Mouse (Mus musculus) heart, embryonic 10.5 days (tissue): Measurements from ENCODE around the gene Cacnb3. TPM values are rescaled to one million over a fixed set of nuclear protein-coding genes. Genes with fewer than 3 reads are reported as not detected.

Experiments
- DNase-seq: peaks from one replicate; pipeline ENCODE4 v3.0.0-alpha.2; 2017; ENCODE audit warnings: low spot score
- H3K27ac ChIP-seq: fragments of 300-500 bp; sonication (generic); 2 replicates; pipeline ENCODE4 v1.5.1; 2016; ENCODE audit warnings: mild to moderate bottlenecking
- H3K27me3 ChIP-seq: fragments of 300-500 bp; sonication (generic); 2 replicates; pipeline ENCODE4 v1.6.1; 2016; ENCODE audit warnings: mild to moderate bottlenecking; ENCODE audit not compliant: poor library complexity, insufficient read depth, severe bottlenecking
- H3K36me3 ChIP-seq: fragments of 300-500 bp; sonication (generic); 2 replicates; pipeline ENCODE4 v1.6.1; 2016; ENCODE audit warnings: mild to moderate bottlenecking, moderate library complexity
- H3K4me1 ChIP-seq: fragments of 300-500 bp; sonication (generic); 2 replicates; pipeline ENCODE4 v1.6.1; 2016; ENCODE audit warnings: mild to moderate bottlenecking
- H3K4me3 ChIP-seq: fragments of 300-500 bp; sonication (generic); 2 replicates; pipeline ENCODE4 v1.5.1; 2016; ENCODE audit warnings: mild to moderate bottlenecking, moderate library complexity
- H3K9me3 ChIP-seq: fragments of 300-500 bp; sonication (generic); 2 replicates; pipeline ENCODE4 v1.6.1; 2016; ENCODE audit warnings: mild to moderate bottlenecking, moderate library complexity
- WGBS: fragments of 180-500 bp; shearing (Covaris S2); methylation state at CpG from one replicate; pipeline ENCODE4 v1.1.7; 2016; 5-methylcytosine and 5-hydroxymethylcytosine counted together
- polyA plus RNA-seq: library from polyadenylated mRNA; unstranded; fragments of >200 nt; fragmentation: Nextera tagmentation; extraction: Ambion mirVana; gene quantifications from 2 replicates; pipeline ENCODE4 v1.2.1, GENCODE M21; 2016

Cacnb3 gene
- polyA plus RNA-seq, 1 experiment from 2014 or later = 23.3 TPM

GRCm38 (mm10) chr15:98632107-98632744, 1.6 kb downstream of the Cacnb3 start:
- H3K4me1 ChIP-seq = peaks cover 81% of the 10 kb centered on the region
- DNase-seq = no peak
- H3K27me3 ChIP-seq = peaks cover 92% of the 10 kb centered on the region
- WGBS = 0% methylated on average over 24 of the region's 25 CpGs
- H3K36me3 ChIP-seq = no peaks in the 10 kb centered on the region
- peak overlapping the region; percentile 60 for H3K4me3 ChIP-seq
- H3K9me3 ChIP-seq = no peaks in the 10 kb centered on the region
- H3K27ac ChIP-seq = peak overlapping the region; percentile 80

GRCm38 (mm10) chr15:98632921-98633320, 2.3 kb downstream of the Cacnb3 start:
- WGBS = 3% methylated on average over 4 of the region's 4 CpGs
- DNase-seq = no peak
- Histone ChIP-seq H3K4me3 (peak overlapping the region; percentile 60), H3K9me3 (no peaks in the 10 kb centered on the region), H3K27ac (peak overlapping the region; percentile 80), H3K4me1 (peaks cover 81% of the 10 kb centered on the region), H3K36me3 (no peaks in the 10 kb centered on the region), H3K27me3 (peaks cover 98% of the 10 kb centered on the region)

- no peak for DNase-seq
- Histone ChIP-seq H3K4me1 (peaks cover 73% of the 10 kb centered on the region), H3K9me3 (no peaks in the 10 kb centered on the region), H3K4me3 (peak overlapping the region; percentile 90), H3K27ac (peak overlapping the region; percentile 92), H3K27me3 (peaks cover 87% of the 10 kb centered on the region), H3K36me3 (no peaks in the 10 kb centered on the region)
- WGBS = under 1% methylated on average over 25 of the region's 25 CpGs
Measured at GRCm38 (mm10) chr15:98633822-98634470, 3.3 kb downstream of the Cacnb3 start.

GRCm38 (mm10) chr15:98634541-98635081, 4.0 kb downstream of the Cacnb3 start:
- Histone ChIP-seq H3K4me1 (peaks cover 67% of the 10 kb centered on the region), H3K27me3 (peaks cover 83% of the 10 kb centered on the region)

DNA sequence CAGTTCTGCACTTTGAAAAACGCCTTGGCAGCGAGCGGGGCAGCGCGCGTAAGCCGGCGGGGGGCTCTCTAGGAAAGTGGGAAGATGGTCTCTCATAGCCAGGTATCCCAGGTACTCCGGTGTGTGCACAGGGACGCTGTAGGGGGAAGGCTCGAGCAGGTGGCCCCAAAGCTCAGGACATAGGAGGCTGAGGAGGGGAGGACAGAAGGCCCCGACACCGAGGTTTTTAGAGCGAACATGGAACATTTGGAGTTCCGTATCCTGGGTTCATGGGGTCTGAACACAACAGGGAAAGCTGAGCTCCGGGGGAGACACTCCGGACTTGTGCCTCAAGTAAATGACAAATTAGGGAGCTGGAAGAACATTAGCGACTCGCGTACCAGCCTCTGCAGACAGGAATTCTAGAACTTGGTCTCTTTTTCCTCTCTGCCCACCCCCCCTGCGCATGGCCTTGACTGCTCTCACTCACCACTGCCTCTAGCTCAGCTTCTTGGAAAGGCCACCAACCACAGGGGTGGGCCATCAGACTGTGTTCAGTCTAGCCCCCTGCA, 4.7 kb downstream of the Cacnb3 start:
- Histone ChIP-seq H3K4me1 (peaks cover 65% of the 10 kb centered on the region), H3K27ac (peak overlapping the region; percentile 92), H3K4me3 (peak overlapping the region; percentile 90), H3K36me3 (peaks cover 5% of the 10 kb centered on the region), H3K27me3 (peaks cover 75% of the 10 kb centered on the region), H3K9me3 (no peaks in the 10 kb centered on the region)
- DNase-seq = no peak
- WGBS = under 1% methylated on average over 21 of the region's 21 CpGs

More at GRCm38 (mm10) chr15:98634541-98635081, 4.0 kb downstream of the Cacnb3 start:
- DNase-seq = no peak
- H3K9me3 ChIP-seq = no peaks in the 10 kb centered on the region
- H3K36me3 ChIP-seq = peaks cover 3% of the 10 kb centered on the region; the same call in 1 of the 2 replicates
- under 1% methylated on average over 64 of the region's 65 CpGs for WGBS
- H3K27ac ChIP-seq = peak overlapping the region; percentile 92
- peak overlapping the region; percentile 90 for H3K4me3 ChIP-seq

- peaks cover 54% of the 10 kb centered on the region for H3K4me1 ChIP-seq
- H3K4me3 ChIP-seq = 0 out of 2 replicates have a peak overlapping the region, but pooled peaks have one; percentile 90
- peaks cover 64% of the 10 kb centered on the region for H3K27me3 ChIP-seq
Measured at GRCm38 (mm10) chr15:98636517-98636916, 5.9 kb downstream of the Cacnb3 start.

DNA sequence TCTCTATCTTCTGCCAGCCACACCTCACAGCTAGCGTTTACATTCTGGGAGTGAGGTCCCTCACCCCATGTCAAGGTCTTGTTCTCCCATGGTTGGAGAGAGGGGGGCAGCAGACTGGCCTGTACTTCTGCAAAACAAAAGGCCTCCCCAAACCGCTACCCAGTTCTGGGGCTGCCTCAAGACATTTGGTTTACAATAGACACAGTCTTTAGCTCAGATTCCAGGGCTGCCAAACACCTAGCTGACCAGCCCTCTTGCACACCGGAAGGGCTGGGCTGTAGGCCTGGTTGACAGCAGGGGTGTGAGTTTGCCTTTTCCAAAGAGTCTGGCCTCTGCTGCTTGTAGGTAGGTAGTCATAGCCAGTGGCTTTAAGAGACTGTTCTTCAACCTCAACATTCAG, 6.5 kb downstream of the Cacnb3 start:
- Histone ChIP-seq H3K9me3 (no peaks in the 10 kb centered on the region), H3K4me3 (no peak overlapping the region), H3K27ac (no peak overlapping the region), H3K4me1 (peaks cover 47% of the 10 kb centered on the region), H3K27me3 (peaks cover 58% of the 10 kb centered on the region), H3K36me3 (peaks cover 19% of the 10 kb centered on the region)
- 44% methylated on average over 3 of the region's 3 CpGs for WGBS
- DNase-seq = no peak

More at GRCm38 (mm10) chr15:98636517-98636916, 5.9 kb downstream of the Cacnb3 start:
- 0 out of 2 replicates have a peak overlapping the region, but pooled peaks have one; percentile 32 for H3K27ac ChIP-seq
- H3K9me3 ChIP-seq = no peaks in the 10 kb centered on the region
- no peak for DNase-seq
- 49% methylated on average over 5 of the region's 5 CpGs for WGBS
- peaks cover 13% of the 10 kb centered on the region for H3K36me3 ChIP-seq

DNA sequence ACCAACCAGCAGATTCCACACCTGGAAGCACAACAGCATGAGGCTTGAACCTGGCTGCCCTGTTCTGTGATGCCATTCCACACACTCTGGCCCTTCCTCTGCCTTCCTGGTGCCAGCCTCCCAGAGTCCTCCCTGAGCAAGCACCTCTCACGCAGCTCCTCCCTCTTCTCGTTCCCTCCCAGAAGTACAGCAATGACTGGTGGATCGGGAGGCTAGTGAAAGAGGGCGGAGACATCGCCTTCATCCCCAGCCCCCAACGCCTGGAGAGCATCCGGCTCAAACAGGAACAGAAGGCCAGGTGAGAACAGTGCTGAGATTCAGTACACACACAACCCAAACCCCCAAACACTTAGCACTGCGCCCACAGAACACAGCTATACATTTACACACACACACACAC, 9.5 kb downstream of the Cacnb3 start:
- Histone ChIP-seq H3K4me3 (no peak overlapping the region), H3K4me1 (peaks cover 19% of the 10 kb centered on the region), H3K27ac (no peak overlapping the region), H3K36me3 (peaks cover 47% of the 10 kb centered on the region), H3K9me3 (no peaks in the 10 kb centered on the region), H3K27me3 (peaks cover 28% of the 10 kb centered on the region)
- no peak for DNase-seq
- 31% methylated on average over 8 of the region's 8 CpGs for WGBS

DNA sequence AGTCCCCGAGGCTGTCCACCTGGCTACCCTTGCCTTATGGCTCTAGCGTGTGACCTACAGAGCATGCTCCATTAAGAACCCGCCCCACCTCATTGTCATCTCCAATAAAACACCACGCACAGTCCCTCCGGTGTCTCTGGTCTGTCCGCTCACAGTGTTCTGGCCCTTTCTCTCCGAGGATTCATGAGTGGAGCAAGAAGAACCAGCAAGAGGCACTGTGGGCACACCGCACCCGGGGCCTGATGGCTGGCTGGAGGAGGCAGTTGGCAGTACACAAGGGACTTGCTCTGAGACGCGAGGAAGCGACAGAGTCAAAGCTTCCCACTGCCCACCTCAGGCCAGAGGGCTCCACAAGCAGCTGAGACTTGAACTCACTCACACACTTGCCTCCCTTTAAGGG, 13.8 kb downstream of the Cacnb3 start:
- no peak for DNase-seq
- Histone ChIP-seq H3K4me1 (peaks cover 4% of the 10 kb centered on the region; the same call in 1 of the 2 replicates), H3K27me3 (no peaks in the 10 kb centered on the region), H3K4me3 (no peak overlapping the region), H3K9me3 (no peaks in the 10 kb centered on the region), H3K27ac (no peak overlapping the region), H3K36me3 (peaks cover 88% of the 10 kb centered on the region)
- 90% methylated on average over 12 of the region's 12 CpGs for WGBS

- no peaks in the 10 kb centered on the region for H3K9me3 ChIP-seq
- H3K27me3 ChIP-seq = no peaks in the 10 kb centered on the region
- no peak for DNase-seq
- no peak overlapping the region for H3K27ac ChIP-seq
- H3K4me1 ChIP-seq = no peaks in the 10 kb centered on the region
- H3K4me3 ChIP-seq = no peak overlapping the region; the same call in 1 of the 2 replicates
- peaks cover 94% of the 10 kb centered on the region for H3K36me3 ChIP-seq
- 92% methylated on average over 24 of the region's 24 CpGs for WGBS
Measured at GRCm38 (mm10) chr15:98645057-98646026, 14.7 kb downstream of the Cacnb3 start.

DNA sequence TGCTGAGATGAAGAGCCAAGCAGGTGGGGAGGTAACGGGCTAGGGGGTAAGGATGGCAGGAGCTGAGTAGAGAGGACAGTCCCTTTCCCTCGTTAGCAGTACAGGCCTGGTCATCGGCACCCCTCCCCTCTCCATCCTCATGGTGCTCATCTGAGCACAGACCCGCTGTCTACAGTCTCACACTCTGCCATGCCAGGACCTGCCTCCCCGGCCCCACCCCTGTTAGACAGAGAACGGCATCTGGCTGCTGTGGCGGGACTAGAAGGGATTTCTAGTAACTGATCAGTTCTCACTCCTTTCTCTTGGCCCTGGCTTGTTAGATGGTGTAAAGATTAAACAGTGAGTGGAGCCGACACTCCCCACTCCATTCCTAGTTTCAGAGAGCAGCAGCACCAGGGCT, 16.1 kb downstream of the Cacnb3 start:
- Histone ChIP-seq H3K4me3 (no peak overlapping the region), H3K36me3 (peaks cover 98% of the 10 kb centered on the region), H3K27ac (no peak overlapping the region), H3K27me3 (no peaks in the 10 kb centered on the region), H3K9me3 (no peaks in the 10 kb centered on the region), H3K4me1 (no peaks in the 10 kb centered on the region)
- 88% methylated on average over 8 of the region's 8 CpGs for WGBS
- DNase-seq = no peak

- Histone ChIP-seq H3K4me1 (no peaks in the 10 kb centered on the region), H3K27ac (no peak overlapping the region), H3K9me3 (no peaks in the 10 kb centered on the region), H3K27me3 (no peaks in the 10 kb centered on the region), H3K4me3 (no peak overlapping the region), H3K36me3 (peaks cover 98% of the 10 kb centered on the region)
- DNase-seq = no peak
- 89% methylated on average over 10 of the region's 10 CpGs for WGBS
Measured at GRCm38 (mm10) chr15:98647308-98647707, 16.7 kb downstream of the Cacnb3 start.
